Mouse (Mus musculus) embryo, embryonic 11.5 days (tissue): ENCODE results near the gene App.

ENCODE experiments used
- DNase-seq: peaks from one replicate; pipeline ENCODE4 v3.0.0-alpha.2; 2012; ENCODE audit warnings: low read depth, low spot score

App gene

DNA sequence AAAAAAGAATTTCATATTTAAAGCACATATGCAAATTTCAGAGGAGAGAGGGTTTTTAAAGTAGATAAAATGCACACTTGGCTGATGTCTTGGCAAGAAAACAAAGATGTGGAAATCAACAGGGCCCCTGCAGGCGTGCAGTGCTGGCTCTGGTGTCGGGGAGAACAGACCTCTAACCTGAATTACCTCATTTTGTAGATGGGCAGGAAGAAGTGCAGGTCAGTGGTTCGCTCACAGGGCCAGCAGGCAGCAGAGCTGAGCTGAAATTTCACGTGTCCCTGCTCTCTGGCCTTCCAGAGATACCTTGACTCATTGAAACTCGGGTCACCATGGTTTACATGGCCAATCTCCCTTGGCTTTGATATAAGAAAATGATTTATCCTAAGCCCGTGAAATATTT is 87.7 kb downstream of the App start:
- no peak for DNase-seq

DNA sequence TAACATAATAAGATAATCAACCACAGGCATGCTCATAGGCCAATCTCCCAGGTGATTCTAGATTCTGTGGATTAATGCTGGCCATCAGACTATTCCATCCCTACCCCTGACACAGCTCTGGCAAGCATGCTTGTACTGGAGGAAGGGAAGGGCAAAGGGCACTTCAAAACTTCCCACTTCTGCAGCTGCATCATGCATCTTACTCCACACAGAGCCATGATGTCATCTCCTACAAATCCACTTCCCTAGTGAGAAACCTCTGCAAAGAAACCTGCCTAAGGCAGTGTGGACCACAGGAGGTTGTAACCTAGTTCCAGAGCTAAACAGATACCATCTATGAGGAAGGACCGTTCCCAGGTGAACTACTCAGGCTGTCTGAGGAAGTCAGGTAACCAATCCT is 89.4 kb downstream of the App start:
- DNase-seq = no peak

DNA sequence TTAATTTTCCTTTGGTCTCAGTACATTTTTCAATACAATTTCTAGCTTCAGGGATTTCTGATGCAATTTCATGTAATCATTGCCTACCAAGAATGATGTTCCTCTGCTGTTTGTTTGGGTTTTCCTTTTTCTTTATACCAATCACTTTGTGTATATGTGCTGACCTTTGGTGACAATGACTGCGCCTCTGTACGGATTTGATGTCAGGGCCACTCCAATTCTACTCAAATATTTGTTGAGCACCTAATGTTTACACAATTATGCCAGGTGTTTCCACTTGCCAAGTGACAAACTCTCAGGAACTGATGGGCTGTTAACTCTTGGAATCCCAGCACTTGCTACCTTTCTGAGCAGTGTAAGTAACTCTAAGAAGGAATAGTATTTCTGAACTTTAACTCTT is 98.2 kb downstream of the App start:
- no peak for DNase-seq

GRCm38 (mm10) chr16:85074889-85075288 is 98.7 kb downstream of the App start:
- DNase-seq = no peak

DNA sequence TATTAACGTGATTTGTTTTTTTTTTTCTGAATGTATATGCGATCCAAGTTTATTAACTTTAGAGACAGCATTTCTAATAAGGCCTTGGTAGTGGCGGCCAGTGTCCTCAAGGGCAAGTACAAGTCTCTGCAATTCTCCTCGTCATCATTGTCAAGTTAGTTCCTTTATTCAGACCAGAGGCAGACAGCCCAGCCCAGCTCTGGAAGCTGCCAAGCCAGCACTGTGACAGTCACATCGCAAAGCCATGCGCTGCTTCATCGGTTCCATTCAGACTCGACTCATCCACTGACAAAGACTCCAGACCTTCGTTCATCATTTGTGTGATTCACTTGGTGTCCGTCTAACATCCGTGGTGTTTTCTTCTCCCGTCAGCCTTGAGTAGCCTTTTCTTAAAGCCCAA is 100.9 kb downstream of the App start:
- DNase-seq = no peak

DNA sequence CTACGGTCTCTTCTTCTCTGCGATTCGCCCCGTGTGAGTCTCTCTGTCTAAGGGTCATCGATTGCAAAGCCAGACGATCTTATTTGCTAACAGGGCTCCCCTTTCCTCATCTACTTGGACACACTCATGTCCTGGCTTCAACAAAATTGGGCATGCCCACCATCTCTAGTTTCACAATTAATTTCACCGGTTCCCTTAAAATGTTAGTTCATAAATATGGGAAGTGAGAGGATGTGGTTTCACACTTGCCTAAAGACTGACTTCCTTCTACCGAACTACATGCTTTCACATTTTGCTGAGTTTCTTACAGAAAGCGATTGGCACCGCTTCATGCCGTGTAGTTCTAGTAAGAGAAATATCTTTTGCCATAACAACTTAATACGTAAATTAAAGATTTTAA is 101.8 kb downstream of the App start:
- DNase-seq = no peak

- DNase-seq = no peak
Measured at GRCm38 (mm10) chr16:85071248-85071647, 102.3 kb downstream of the App start.

DNA sequence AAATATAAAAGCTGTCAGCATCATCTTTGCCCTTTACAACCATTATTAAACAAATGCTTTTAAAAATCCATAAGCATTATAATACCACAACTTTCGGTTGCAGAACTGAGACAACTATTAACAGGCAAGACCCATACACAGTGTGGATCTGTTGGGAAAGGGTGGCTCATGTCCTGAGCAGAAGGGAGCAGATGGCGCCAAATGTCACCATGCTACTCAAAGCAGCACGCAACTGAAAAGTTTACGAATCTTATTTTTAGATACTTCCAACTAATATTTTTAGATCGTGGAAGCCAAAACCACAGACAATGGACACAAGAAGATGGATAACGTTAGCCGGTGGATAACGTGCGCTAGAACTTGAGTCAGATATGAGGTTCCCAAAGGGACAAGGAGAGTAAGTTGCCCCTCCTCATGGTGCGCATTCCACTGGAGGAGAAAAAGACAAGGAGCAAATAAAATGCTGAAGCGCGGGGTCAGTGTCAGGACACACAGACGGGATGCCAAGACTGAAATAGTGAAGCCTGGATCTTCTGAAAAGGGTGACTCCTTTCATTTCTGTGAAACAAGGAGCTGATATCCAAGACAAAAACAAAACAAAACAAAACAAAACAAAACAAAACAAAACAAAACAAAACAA is 106.2 kb downstream of the App start:
- no peak for DNase-seq

DNA sequence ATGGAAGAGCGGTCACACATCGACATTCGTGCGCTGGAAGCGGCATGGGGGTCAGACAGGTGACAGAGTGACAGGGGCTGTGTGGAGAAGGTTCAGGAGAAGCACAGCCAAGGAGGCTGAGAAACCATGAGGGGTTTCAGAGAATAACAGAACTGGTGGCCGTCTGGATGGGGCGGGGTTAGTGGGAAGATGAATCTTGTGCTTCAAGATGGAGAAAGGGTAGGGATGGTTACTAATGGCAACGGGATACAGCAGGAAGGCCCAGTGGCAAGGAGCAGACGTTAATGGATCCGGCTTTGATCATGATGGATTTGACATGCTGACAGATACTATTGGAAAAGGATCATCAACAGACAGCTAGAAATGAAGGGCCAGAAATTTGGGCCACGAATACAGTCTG is 107.3 kb downstream of the App start:
- no peak for DNase-seq

- DNase-seq = no peak
Measured at GRCm38 (mm10) chr16:85064800-85065199, 108.8 kb downstream of the App start.

DNA sequence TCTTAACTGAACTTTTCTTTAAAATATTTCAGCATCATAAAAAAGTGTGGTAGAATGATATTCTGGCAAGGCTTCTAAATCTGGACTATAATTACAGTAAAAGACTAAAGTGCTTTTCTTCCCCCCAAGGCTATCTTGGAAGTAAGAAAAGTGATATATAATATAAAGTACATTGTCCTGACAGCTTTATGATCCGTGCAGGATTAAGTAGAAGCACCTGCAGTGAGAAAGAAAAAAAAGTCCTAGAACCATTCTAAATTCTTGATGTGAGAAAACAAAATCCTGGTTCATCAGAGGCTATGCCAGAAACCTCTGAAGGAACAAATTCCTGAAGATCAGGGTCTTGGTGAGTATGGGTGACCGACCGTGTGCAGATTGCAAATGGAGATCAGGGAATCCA is 110.8 kb downstream of the App start:
- no peak for DNase-seq

DNA sequence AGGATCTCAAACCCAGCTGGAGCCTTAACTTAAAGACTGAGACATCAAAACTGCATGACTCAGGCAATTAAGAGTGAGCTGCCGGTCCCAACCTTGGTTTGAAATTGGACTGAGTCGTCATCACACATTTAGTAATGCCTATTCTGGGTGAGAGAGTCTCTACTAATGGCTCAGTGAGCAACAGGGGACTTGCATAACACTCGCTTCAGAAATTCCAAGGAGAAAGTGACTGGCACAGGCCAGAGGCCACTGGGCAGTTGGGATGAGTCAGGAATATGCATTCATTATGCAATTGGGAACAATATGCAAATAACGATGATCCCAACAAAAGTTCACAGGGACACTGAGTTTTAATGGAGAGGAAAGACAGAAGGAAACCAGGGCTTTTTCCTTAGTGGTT is 111.8 kb downstream of the App start:
- DNase-seq = no peak

- no peak for DNase-seq
Measured at GRCm38 (mm10) chr16:85058138-85058537, 115.4 kb downstream of the App start.

DNA sequence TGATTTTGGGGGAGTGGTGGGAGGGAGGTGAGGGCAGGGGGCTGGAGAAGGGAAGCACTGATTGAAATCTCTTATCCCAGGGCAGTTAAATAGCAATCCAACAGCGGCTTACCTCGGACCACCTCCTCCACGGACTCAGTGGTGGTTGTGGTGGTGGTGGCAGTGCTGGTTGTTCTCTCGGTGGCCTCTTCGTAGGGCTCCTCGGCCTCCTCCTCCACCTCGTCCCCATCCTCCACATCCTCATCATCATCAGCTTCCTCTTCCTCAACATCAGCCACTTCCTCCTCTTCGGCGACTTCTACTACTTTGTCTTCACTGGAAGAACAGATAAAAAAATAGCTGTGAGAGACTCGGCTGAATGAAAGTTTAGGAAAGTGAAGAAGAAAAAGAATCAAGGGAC is 117.4 kb downstream of the App start:
- no peak for DNase-seq

- no peak for DNase-seq
Measured at GRCm38 (mm10) chr16:85053996-85054395, 119.6 kb downstream of the App start.

DNA sequence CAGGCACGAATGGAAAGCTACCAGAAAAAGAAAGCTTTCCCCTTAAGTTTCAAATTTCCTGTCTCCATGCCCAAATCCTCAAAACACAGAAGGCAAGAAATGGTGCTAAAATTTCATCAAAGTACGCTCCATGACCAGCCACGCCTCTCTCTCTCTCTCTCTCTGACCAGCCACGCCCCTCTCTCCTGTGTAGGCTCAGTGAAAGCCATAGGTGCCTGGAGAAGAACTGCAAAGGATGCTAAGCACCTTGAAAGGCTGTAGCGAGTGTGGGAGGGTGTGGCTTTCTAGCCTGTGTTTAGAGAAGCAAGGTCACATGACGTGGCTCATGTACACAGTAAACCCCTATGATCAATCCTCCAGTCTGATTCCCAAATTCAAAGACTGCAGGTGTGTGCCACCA is 126.3 kb downstream of the App start:
- no peak for DNase-seq

- DNase-seq = no peak
Measured at GRCm38 (mm10) chr16:85041153-85041959, 132.2 kb downstream of the App start.

DNA sequence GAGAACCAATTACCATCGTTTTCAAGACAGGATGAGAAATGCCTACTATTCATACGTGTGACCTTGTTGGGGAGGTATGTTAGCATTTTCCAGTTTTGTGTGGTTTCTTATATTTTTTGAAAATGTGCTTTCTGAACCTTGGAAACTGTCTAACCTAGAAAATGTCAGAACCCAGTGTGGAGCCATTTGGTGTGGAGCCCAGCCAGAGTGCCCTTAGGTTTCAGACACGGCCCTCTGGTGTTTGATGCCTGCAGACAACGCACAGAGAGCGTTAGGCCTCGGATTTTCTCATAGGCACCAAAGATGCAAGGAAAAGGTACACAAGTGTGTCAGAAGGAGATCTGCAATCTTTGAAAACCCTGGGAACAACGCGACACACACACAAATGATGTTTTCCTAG is 134.8 kb downstream of the App start:
- DNase-seq = no peak

DNA sequence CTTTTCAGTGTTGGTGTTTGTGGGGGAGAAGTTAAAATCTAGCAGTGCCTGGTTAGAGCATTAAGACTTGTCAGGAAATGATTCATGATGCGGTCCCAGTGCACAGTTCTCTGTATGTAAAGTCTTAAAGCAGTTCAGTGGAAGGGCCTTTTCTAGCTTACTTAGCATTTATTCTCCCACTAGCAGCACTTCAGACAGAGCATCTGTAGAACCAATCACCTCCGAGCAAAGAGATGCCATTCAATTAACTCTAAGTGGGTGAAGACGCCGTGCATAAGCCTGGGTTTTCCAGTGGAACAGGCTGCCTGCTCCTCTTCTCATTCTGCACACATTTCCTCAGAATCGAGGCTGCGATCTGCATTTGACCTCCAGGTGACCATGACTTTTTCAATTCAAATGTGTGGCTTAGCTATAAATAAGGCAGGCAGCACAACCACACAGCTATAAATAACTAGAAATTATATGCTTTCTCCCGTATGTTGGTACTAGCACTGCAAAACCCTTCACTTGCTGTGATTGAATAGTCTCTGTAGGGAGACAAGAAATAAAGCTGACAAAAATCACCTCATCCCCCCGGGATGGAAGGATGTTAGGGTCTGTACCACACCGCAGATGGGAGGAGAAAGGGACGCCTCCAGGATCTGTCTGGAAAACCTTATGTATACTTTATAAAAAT is 135.5 kb downstream of the App start:
- no peak for DNase-seq

DNA sequence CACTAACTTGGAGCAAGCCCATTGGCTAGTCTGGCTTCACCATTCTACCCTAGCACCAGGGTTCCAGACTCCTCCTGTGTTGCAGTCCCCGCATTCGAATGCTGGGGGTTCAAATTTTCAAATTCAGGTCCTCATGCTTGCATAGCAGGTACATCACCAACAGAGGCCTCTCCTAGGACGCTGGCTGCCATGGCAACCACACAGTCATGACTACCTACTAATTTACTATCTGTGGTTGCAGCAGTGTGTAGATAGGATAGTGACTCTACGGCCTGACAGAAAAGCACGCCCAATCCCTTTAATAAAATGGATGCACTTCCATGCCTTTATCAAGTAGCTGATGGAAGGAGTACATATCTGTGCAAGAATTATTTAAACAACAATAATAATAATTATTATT is 137.8 kb downstream of the App start:
- no peak for DNase-seq

DNA sequence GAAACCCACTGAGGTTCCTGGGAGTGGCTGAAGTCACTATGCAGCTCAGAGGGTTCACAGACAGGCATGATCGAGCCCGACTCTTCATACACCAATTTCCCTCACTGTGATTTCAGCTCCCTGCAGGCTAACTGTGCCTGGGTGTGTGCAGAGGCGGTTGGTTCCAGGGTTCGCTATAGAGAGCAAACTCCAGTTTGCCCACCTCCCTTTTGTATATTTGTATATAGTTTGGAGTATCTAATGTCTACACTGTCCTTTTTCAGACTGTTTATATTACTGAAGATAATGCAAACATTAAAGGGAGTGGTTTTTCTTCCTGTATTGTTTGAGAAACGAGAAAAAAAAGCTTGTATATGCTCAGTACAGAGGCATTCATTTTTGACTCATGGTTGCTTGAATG is 139.8 kb downstream of the App start:
- DNase-seq = no peak

DNA sequence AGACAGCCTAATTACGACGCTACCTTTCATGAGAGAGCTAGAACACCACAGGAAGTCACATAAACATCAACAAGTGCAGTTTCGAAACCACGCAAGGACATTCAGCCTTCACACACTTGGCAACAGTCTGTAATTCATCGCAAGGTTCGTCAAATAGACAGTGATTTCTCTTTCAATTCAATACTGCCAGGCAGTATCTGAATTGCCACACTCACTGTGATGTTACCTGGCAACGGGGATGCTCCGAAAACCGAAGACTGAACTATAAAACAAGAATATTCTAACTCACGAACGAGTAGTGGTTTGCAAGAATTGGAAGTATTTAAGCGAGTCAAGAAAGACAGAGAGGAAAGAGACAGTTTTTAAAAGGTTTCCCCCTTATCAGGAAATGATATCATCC is 142.8 kb downstream of the App start:
- no peak for DNase-seq

- no peak for DNase-seq
Measured at GRCm38 (mm10) chr16:85028396-85028795, 145.2 kb downstream of the App start.
